Comparison of ENCODE assay signal across 8 mouse cellular contexts in the genomic region with DNA sequence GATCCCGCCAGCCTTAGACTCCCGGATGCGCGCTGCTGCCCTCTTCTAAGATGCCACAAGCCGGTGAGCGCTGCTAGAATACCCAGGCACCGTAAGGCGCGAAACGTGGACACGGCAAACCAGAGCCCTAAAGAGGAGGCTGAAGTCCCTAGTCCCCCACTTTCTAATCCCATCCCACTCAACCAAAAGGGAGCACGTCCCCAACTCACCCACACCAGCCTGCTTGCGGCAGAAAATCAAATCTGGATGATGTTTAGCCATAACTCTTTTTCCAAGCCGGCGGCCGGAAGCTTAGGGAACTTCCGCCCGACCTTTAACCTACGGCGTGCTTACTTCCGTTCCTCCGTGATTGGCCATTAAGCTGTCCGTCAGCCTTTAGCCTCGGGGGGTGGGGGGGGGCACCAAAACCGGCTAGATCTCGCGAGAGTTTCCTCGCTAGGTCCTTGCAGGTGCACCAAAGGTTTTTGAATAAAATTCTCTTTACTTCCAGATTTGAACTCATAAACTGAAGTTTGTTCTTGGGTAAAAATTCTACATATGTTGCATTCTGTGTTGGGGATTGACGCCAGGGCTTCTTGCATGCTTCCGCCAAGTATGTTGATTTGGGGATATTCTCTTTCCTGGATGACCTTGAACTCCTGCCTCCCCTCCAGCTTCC. TPM values are rescaled to one million over a fixed set of nuclear protein-coding genes. Genes with fewer than 3 reads are reported as not detected.
DNase-seq lines count a peak whose midpoint lies in the region; ATAC-seq and TF ChIP-seq lines count a peak whose summit lies in the region.

A gene (minus strand): TSS at position 308 of the 658 bp plus-strand sequence.

- H3K27me3 ChIP-seq in forebrain, embryonic 15.5 days, result no peaks in the 10 kb centered on the region
- no peaks in the 10 kb centered on the region for H3K27me3 ChIP-seq in lung, embryonic 16.5 days (ENCODE audit: control insufficient read depth, insufficient read depth, low read depth, low read length)

- H3K36me3 ChIP-seq in forebrain, embryonic 15.5 days, result peaks cover 39% of the 10 kb centered on the region
- peaks cover 32% of the 10 kb centered on the region for H3K36me3 ChIP-seq in lung, embryonic 16.5 days (ENCODE audit: control insufficient read depth, insufficient read depth, low read length)

- WGBS in forebrain, embryonic 15.5 days, result under 1% methylated on average over 30 of the region's 30 CpGs
- 1% methylated on average over 30 of the region's 30 CpGs for whole genome bisulfite sequencing in lung, embryonic 16.5 days

- peaks cover 33% of the 10 kb centered on the region for H3K4me1 ChIP-seq in forebrain, embryonic 15.5 days
- H3K4me1 ChIP-seq in lung, embryonic 16.5 days (replicated peaks; ENCODE audit: control insufficient read depth, insufficient read depth, low read length), result peaks cover 10% of the 10 kb centered on the region

- peak within 1 kb of the TSS; percentile 100 for H3K27ac ChIP-seq in forebrain, embryonic 15.5 days (replicated peaks)
- peak within 1 kb of the TSS; percentile 98 for H3K27ac ChIP-seq in layer of hippocampus, adult 2 months
- peak within 1 kb of the TSS; percentile 100 for H3K27ac ChIP-seq in lung, embryonic 16.5 days (ENCODE audit: low read length)

- TF ChIP-seq CTCF in layer of hippocampus, adult 2 months (conservative IDR thresholded peaks at IDR 0.05), result no peak

- ATAC-seq in forebrain, embryonic 15.5 days (replicated peaks), result peak; percentile 87
- ATAC-seq in lung, embryonic 16.5 days (ENCODE audit: low read depth), result peak; percentile 94

- H3K9me3 ChIP-seq in forebrain, embryonic 15.5 days, result no peaks in the 10 kb centered on the region
- H3K9me3 ChIP-seq in lung, embryonic 16.5 days (ENCODE audit: control insufficient read depth, low read length), result no peaks in the 10 kb centered on the region

- H3K4me2 ChIP-seq in forebrain, embryonic 15.5 days (replicated peaks), result peak within 1 kb of the TSS; percentile 73
- peak within 1 kb of the TSS; percentile 89 for H3K4me2 ChIP-seq in lung, embryonic 16.5 days (ENCODE audit: low read depth, low read length)

- peak; percentile 97 for DNase-seq in ES-CJ7 (ENCODE audit: low read depth, low spot score)
- peak; percentile 94 for DNase-seq in c-Kit-positive CD71-positive TER-119-negative erythroid progenitor cells, embryonic 14.5 days (ENCODE audit: low read depth)
- DNase-seq in heart, postnatal 25 days (ENCODE audit: low spot score), result peak; percentile 76
- peak; percentile 81 to 84 for DNase-seq in layer of hippocampus, adult 2 months (ENCODE audit: low spot score in 2 of 2)
- peak; percentile 61 for DNase-seq in ovary, postnatal 10 days (ENCODE audit: low spot score)
- DNase-seq in thymus, postnatal 10 days (ENCODE audit: low spot score in 2 of 2), result peak; percentile 79 to 87

- H3K4me3 ChIP-seq in forebrain, embryonic 15.5 days, result peak within 1 kb of the TSS; percentile 85
- peak within 1 kb of the TSS; percentile 80 for H3K4me3 ChIP-seq in layer of hippocampus, adult 2 months
- peak within 1 kb of the TSS; percentile 100 for H3K4me3 ChIP-seq in lung, embryonic 16.5 days (ENCODE audit: low read length)

- H3K9ac ChIP-seq in forebrain, embryonic 15.5 days (replicated peaks), result peak within 1 kb of the TSS; percentile 78
- peak within 1 kb of the TSS; percentile 96 for H3K9ac ChIP-seq in lung, embryonic 16.5 days (ENCODE audit: low read length)

- intact Hi-C loops in heart, postnatal 25 days (cut with DNase I), result no loop called here

RNA-seq across cellular contexts. Expression of the gene that starts here (rescaled TPM):
- polyA plus RNA-seq in forebrain, embryonic 15.5 days (2015; fragmentation: Nextera tagmentation; extraction: Ambion mirVana), result 124 and 128 TPM in 2 replicates
- 10 to 100 TPM; 29.7 to 38.0 TPM for total RNA-seq in heart, postnatal 25 days (2021)
- 10 to 100 TPM; 33.0 to 36.8 TPM for total RNA-seq in layer of hippocampus, adult 2 months (2021)
- 146 and 148 TPM in 2 replicates for polyA plus RNA-seq in lung, embryonic 16.5 days (2015; fragmentation: Nextera tagmentation; extraction: Ambion mirVana)

Comparison
In these comparisons a context has a peak if more than half of its experiments do, and no peak if none do; other contexts are left out.
1. Peak in every context shown above with its lines: DNase-seq, ATAC-seq, H3K4me3 ChIP-seq and H3K27ac ChIP-seq.